Mouse (Mus musculus) layer of hippocampus, adult 9-10 months (tissue): Measurements from ENCODE around the gene Eif4ebp2.
"Not testable (repeated sequence)": the region's sequence is repeated elsewhere in the genome, so short reads cannot be mapped to it uniquely, and the experiment has no call there.

Source experiments
- DNase-seq: peaks from one replicate; pipeline ENCODE4 v3.0.0; 2022; ENCODE audit warnings: low spot score

The Eif4ebp2 gene

DNA sequence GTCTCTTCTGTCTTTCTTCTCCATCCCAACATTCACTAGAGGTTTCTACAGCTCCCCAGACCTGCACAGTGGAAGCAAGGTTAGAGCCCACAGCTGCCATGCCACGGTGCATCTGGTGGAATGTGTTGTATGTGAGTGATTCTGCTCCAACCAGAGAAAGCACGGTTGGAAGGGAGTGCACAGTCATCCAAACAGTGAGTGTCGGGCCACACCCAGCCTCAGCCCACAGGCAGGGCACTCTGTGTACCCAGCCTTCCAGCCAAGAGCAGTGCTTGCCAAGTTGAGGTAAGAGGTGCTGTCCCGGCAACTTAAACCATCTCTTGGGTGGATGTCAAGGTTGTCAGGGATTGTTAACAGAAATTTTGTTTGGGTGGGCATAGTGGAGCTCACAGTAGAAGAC, 12.5 kb upstream of the Eif4ebp2 start:
- no peak for DNase-seq

- DNase-seq, result no peak
These were observed 4.7 kb upstream of the Eif4ebp2 start for GRCm38 (mm10) chr10:61457182-61457581.

DNA sequence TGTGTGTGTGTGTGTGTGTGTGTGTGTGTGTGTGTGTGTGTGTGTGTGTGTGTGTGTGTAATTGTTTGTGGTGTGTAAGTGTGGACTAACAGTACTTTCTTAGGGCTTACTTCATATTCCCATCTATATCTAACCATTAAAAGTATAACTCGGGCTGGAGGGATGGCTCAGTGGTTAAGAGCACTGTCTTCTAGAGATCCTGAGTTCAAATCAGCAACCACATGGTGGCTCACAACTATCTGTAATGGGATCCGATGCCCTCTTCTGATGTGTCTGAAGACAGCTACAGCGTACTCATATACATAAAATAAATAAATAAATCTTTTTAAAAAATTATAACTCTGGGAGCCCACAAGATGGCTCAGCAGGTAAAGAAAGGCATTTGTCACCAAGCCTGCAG, 710 bp upstream of the Eif4ebp2 start:
- DNase-seq, result not testable (repeated sequence)

- DNase-seq, result no peak
These were observed 387 bp downstream of the Eif4ebp2 start for GRCm38 (mm10) chr10:61451931-61452617.

- no peak for DNase-seq
These were observed 964 bp downstream of the Eif4ebp2 start for GRCm38 (mm10) chr10:61451463-61451930.

DNA sequence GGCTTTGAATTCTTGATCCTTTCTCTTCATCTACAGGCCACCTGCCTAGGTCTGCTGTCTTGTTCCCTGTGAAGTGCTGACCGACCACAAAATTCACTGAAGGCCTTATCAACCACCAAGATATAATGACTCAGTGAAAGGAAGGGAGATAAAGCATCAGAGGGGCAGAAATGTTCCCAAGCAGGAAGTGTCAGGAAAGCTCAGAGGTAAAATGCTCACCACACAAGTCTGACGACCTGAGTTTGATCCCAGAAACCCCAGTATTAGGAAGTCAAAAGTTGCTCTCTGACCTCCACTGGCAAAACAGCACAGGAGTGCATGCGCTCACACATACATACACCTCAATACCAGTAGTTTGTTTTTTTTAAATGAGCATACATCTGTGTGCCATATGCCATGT, 3.6 kb downstream of the Eif4ebp2 start:
- DNase-seq, result no peak

- DNase-seq, result no peak
These were observed 4.7 kb downstream of the Eif4ebp2 start for GRCm38 (mm10) chr10:61447581-61448353.

DNA sequence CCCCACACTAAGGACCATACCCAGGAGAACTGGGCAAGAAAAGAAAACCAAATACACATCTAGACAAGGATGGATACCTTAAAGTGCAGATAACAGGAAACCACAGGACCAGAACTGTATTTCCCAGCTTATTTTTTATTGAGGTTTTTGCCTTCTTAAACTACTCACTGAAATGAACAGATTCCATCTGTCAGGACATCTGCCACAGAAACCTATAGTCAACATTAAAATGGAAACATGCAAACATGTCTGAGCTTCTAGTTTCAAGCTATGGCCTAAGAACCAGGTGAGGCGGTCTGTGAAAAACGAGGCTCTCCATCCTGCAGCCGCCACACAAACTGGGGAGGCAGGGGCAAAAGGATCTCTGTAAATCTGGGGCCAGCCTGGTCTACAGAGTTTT, 7.4 kb downstream of the Eif4ebp2 start:
- peak; percentile 41 for DNase-seq

DNA sequence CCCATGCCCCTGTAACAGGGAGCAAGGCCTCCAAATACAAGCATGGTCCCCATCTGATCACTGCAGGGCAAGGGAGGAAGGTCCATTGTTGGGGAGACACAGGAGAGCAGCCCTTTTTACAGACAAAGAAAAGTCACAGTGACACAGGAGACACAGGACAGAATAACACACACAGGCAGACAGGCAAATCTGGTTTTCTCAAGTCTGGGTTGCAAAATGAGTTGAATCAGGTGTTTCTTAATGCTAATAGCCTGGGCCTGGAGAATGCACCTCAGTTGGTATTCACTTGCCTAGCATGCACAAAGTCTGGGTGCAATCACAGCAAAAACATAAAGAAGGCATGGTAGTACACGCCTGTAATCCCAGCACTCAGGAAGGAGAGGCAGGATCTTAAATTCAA, 8.6 kb downstream of the Eif4ebp2 start:
- DNase-seq, result no peak

GRCm38 (mm10) chr10:61443456-61443855, 9.0 kb downstream of the Eif4ebp2 start:
- DNase-seq, result no peak

- DNase-seq, result no peak
These were observed 12.2 kb downstream of the Eif4ebp2 start for GRCm38 (mm10) chr10:61440202-61440800.

DNA sequence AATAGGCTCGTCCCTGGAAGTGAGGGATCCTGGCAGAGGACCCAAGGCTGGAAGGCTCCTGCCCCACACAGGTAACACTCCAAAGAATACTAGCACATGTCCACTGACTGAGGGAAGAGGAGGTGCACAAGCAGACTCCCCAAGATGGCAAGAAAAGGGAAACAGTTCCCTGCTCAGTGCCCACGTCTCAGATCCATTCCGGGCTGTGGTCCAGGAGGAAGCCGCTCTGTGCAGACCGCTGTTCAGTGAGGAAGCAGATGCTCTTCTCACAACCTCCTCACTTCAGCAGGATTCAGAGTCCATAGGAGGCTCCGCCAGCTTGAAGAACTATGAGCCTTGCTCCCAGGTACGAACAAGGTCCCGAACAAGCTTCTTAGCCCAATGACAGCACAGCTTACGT, 21.1 kb downstream of the Eif4ebp2 start:
- no peak for DNase-seq

GRCm38 (mm10) chr10:61429043-61429442, 23.4 kb downstream of the Eif4ebp2 start:
- DNase-seq, result no peak

DNA sequence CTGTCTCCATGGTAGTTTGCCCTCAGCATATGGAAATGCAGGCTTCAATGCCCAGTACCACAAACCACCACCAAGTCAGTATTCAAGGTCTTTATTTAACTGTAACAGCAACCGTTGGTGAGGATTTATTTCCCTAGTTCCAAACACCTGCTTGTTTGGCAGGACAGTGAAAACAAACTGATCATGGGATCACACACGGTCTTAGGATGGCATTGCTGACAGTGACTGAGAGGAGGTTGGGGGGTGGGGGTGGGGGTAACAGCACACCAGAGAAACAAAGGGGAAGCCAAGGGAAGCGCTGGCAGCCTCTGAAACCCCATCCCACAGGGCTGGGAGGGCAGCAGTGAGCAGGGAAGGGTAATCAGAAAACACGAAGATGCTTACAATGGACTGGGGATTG, 24.0 kb downstream of the Eif4ebp2 start:
- DNase-seq, result no peak

DNA sequence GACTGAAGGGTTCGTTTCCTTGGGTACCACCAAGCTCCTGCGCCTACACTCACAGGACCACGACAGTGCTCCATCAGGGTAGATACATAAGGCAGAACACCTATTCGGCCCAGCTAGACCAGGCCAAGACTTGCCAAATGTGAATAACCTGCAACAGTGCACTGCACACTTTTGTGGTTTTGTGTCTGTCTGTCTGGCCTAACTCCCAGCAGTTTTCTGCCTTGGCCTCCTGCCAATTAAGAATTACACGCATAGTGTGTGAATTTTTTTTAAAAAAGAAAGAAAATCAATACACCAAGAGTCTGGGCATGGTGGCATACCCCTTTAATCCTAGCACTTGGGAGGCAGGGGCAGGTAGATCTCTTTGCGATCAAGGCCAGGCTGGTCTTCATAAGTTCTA, 24.5 kb downstream of the Eif4ebp2 start:
- DNase-seq, result no peak

- no peak for DNase-seq
These were observed 26.2 kb downstream of the Eif4ebp2 start for GRCm38 (mm10) chr10:61426251-61426757.

- DNase-seq, result no peak
These were observed 27.4 kb downstream of the Eif4ebp2 start for GRCm38 (mm10) chr10:61425047-61425446.

DNA sequence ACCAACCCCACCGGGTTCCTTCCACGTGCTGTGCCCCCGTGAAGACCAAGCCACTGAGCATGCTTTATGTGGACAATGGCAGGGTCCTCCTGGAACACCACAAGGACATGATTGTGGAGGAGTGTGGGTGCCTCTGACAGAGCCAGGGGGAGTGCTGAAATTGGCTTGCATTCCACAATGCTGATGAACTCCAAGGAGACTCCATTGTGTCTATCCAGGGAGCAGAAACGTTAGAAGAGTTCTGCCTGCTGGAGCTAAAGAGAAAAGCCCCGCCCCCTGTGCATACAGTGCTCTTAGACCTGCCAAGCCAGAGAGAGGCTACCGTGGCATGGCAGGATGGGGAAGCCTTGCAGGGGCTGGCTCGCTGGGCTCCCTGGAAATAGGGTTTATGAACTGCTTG, 28.0 kb downstream of the Eif4ebp2 start:
- DNase-seq, result no peak

DNA sequence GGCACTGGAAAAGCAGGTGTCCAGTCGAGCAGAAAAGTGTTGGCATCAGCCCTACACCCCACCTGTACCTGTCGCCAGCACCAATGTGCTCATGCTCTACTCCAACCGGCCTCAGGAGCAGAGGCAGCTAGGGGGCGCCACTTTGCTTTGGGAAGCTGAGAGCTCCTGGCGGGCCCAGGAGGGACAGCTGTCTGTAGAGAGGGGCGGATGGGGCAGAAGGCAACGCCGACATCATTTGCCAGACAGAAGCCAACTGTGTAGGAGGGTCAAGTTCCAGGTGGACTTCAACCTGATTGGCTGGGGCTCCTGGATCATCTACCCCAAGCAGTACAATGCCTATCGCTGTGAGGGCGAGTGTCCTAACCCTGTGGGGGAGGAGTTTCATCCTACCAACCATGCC, 29.2 kb downstream of the Eif4ebp2 start:
- DNase-seq, result no peak

GRCm38 (mm10) chr10:61422861-61423260, 29.6 kb downstream of the Eif4ebp2 start:
- no peak for DNase-seq

GRCm38 (mm10) chr10:61420011-61420410, 32.5 kb downstream of the Eif4ebp2 start:
- no peak for DNase-seq

- no peak for DNase-seq
These were observed 33.3 kb downstream of the Eif4ebp2 start for GRCm38 (mm10) chr10:61419146-61419545.
